Mouse (Mus musculus): ENCODE data around the gene Sh2d7.

DNA sequence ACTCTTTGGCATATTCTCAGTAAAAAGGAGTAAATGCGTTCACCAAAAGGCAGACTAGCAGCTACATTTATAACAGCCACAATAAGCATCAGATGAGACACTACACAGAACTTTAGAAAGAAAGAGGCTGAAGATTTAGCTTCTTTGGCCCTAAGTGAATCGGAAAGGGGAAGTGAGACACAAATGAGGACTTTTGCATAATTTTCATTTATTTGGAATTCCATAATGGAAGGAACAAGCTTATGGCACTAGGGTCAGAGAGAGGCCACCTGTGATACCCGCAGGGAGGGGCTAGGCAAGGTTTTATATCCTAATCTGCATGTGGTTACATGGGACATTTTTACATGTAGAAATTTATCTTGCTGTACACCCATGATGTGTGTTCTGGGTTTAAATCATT is 1.3 kb upstream of the Sh2d7 start:
- TF ChIP-seq CTCF (IDR thresholded peaks at IDR 0.05; ENCODE audit: borderline replicate concordance, extremely low read depth, insufficient read depth, insufficient read length) (no peak), POLR2A (IDR thresholded peaks at IDR 0.05; ENCODE audit: borderline replicate concordance, extremely low read depth, insufficient read depth, insufficient read length, poor library complexity, severe bottlenecking) (no peak)
